11 mouse cellular contexts compared by ENCODE assay signal in genomic region chr8:108595721-108596495, GRCm38 (mm10).
DNase-seq lines count a peak whose midpoint lies in the region; ATAC-seq and TF ChIP-seq lines count a peak whose summit lies in the region.
"Had no signal": no experiment of that assay in that cellular context is flagged by ENCODE, and none has a peak within 500 bp of the region (broad histone marks: within the 10 kb centered on the region; RNA-seq: fewer than 3 reads in every experiment).

No protein-coding gene starts in this region.

- TF ChIP-seq POLR2A in liver, adult 2 months (IDR thresholded peaks at IDR 0.05; ENCODE audit: extremely low read depth, insufficient read depth, low read length) = no peak

- no peak for ATAC-seq in activated CD4-positive, CD25-positive, alpha-beta regulatory T cell, adult 4 months

- TF ChIP-seq CTCF in liver, adult 2 months (IDR thresholded peaks at IDR 0.05; ENCODE audit: low read depth, low read length) = no peak

- peaks cover 3% of the 10 kb centered on the region; the same call in 1 of the 2 replicates for H3K4me1 ChIP-seq in liver, adult 2 months (ENCODE audit: control insufficient read depth, insufficient read depth, low read length)

- H3K4me3 ChIP-seq in liver, adult 2 months (ENCODE audit: insufficient read depth, low read depth, low read length) = no peak overlapping the region
- H3K4me3 ChIP-seq: liver, embryonic 13.5 days had no signal

- no peaks in the 10 kb centered on the region for H3K36me3 ChIP-seq in liver, adult 2 months (ENCODE audit: control insufficient read depth, insufficient read depth, low read length)
- H3K36me3 ChIP-seq: liver, embryonic 13.5 days had no signal

- H3K79me2 ChIP-seq in liver, adult 2 months (ENCODE audit: control insufficient read depth, insufficient read depth, low read length) = no peaks in the 10 kb centered on the region

- no peak overlapping the region for H3K9ac ChIP-seq in liver, adult 2 months (ENCODE audit: low read depth, low read length)
- H3K9ac ChIP-seq: liver, embryonic 13.5 days had no signal

- WGBS in liver, adult 2 months = 57% methylated on average over 19 of the region's 19 CpGs

- peak overlapping the region; percentile 42; the same call in 1 of the 2 replicates for H3K27ac ChIP-seq in liver, adult 2 months (replicated peaks; ENCODE audit: insufficient read depth, low read depth, low read length)
- H3K27ac ChIP-seq: liver, embryonic 13.5 days had no signal

- no peaks in the 10 kb centered on the region for H3K27me3 ChIP-seq in liver, adult 2 months (ENCODE audit: control insufficient read depth, insufficient read depth, low read length)
- H3K27me3 ChIP-seq: CH12.LX; liver, embryonic 13.5 days had no signal

- DNase-seq in liver, adult 2 months (ENCODE audit: extremely low read depth, low read depth, low spot score) = no peak
- no peak for DNase-seq in liver
- peak; percentile 38 for DNase-seq in heart, postnatal 4 days
- DNase-seq in kidney, postnatal 4 days = peak; percentile 34 to 57
- peak; percentile 63 for DNase-seq in lung, postnatal 36 days
- no peak for DNase-seq in left cerebral cortex, adult 9 months (ENCODE audit: low spot score in 2 of 2)
- no peak for DNase-seq in retina, embryonic 14.5 days (ENCODE audit: low spot score)
- DNase-seq: liver, embryonic 13.5 days; spleen, adult 18-20 months had no signal

Comparison
In these comparisons a context has a peak if more than half of its experiments do, and no peak if none do; other contexts are left out.
1. DNase-seq: peak in heart, postnatal 4 days (single experiment), kidney, postnatal 4 days (2 of 2) and lung, postnatal 36 days (single experiment); none in liver, adult 2 months (single experiment), liver (single experiment), left cerebral cortex, adult 9 months (0 of 2) and retina, embryonic 14.5 days (single experiment).